ENCODE assay signal across 14 mouse cellular contexts in genomic region chr14:39677556-39677955, GRCm38 (mm10).
DNase-seq lines count a peak whose midpoint lies in the region.
"Had no signal": no experiment of that assay in that cellular context is flagged by ENCODE, and none has a peak within 500 bp of the region (broad histone marks: within the 10 kb centered on the region; RNA-seq: fewer than 3 reads in every experiment).

No protein-coding gene starts in this region.

- DNase-seq in frontal cortex, adult 2 months (ENCODE audit: extremely low spot score in 1 of 2, low spot score in 1 of 2), result peak; percentile 26 to 59
- DNase-seq in frontal cortex, postnatal 14 days (ENCODE audit: low spot score in 2 of 2), result no peak
- peak; percentile 11 to 43 for DNase-seq in left cerebral cortex, adult 18-20 months (ENCODE audit: low spot score in 2 of 2)
- DNase-seq in left cerebral cortex, postnatal 4 days, result no peak
- DNase-seq in left cerebral cortex, postnatal 14 days (ENCODE audit: low spot score in 2 of 2), result peak; percentile 3 to 9
- no peak for DNase-seq in adrenal gland, adult (ENCODE audit: inconsistent age in 2 of 2, low spot score in 1 of 2)
- no peak for DNase-seq in spleen, postnatal 14 days (ENCODE audit: low spot score in 2 of 2)
- DNase-seq: adrenal gland, postnatal 36 days; cerebellum, adult 11 months; cerebellum, postnatal 10 days; gastrocnemius, postnatal 10 days; heart, adult 11 months; kidney, adult 2 months; thymus, postnatal 4 days had no signal

- intact Hi-C loops in left cerebral cortex, postnatal 4 days (cut with DNase I), result no loop called here
- intact Hi-C loops in left cerebral cortex, postnatal 14 days (cut with DNase I), result no loop called here

Comparison
In these comparisons a context has a peak if more than half of its experiments do, and no peak if none do; other contexts are left out.
1. DNase-seq: peak in frontal cortex, adult 2 months (2 of 2), left cerebral cortex, adult 18-20 months (2 of 2) and left cerebral cortex, postnatal 14 days (2 of 2); none in frontal cortex, postnatal 14 days (0 of 2), left cerebral cortex, postnatal 4 days (single experiment), adrenal gland, adult (0 of 2) and spleen, postnatal 14 days (0 of 2).